Mouse (Mus musculus) G1E (cell line): ENCODE measurements around the gene Wfs1.

Experiments
- CTCF ChIP-seq: IDR thresholded peaks from 2 replicates; pipeline ENCODE4 v1.5.1; 2012; ENCODE audit warnings: low read depth, low read length, inconsistent platforms, mixed read lengths
- GATA1 ChIP-seq: IDR thresholded peaks from 2 replicates; pipeline ENCODE4 v1.6.1; 2012; ENCODE audit warnings: borderline replicate concordance, low read length, inconsistent platforms, mixed read lengths
- GATA2 ChIP-seq: IDR thresholded peaks from 2 replicates; pipeline ENCODE4 v1.6.1; 2012; ENCODE audit warnings: low read depth, low read length, inconsistent platforms, borderline replicate concordance
- POLR2AphosphoS5 ChIP-seq: IDR thresholded peaks from 2 replicates; pipeline ENCODE4 v1.6.1; 2012; ENCODE audit warnings: low read depth, low read length, inconsistent platforms; ENCODE audit not compliant: insufficient replicate concordance
- TAL1 ChIP-seq: conservative IDR thresholded peaks from 2 replicates; pipeline ENCODE4 v1.6.1; 2012; ENCODE audit warnings: low read depth, low read length, inconsistent platforms, mixed read lengths

DNA sequence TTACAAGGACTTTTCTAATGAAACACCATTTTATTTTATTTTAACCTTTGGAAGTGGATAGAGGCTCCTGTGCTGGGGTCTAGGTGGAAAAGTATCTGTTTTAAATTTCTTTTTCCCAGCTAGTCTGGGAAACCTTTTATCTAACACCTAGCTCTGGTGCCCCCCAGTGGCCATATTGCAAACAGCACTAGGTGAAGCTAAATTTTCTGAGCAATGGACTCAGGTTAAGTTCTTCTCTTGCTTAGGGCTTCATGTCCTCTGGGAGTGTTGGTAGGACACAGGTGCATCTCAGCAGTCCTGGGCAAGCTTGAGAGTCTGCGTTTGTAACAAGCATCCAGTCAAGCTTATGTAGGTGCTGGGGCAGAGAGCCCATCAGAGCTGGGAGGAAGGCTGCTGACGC lies 13.0 kb upstream of the Wfs1 start:
- no peak for TF ChIP-seq CTCF
- no peak for TF ChIP-seq TAL1
- TF ChIP-seq GATA1: no peak
- TF ChIP-seq POLR2AphosphoS5: no peak
- no peak for TF ChIP-seq GATA2
